Mouse (Mus musculus) right cerebral cortex, postnatal 14 days (tissue): ENCODE data around the gene Ttll3.

Experiments used
- DNase-seq: peaks from one replicate; pipeline ENCODE4 v3.0.0; 2022

Gene Ttll3

GRCm38 (mm10) chr6:113427397-113427796 lies 38.3 kb downstream of the Ttll3 start:
- no peak for DNase-seq

GRCm38 (mm10) chr6:113428006-113428405 lies 38.9 kb downstream of the Ttll3 start:
- no peak for DNase-seq

GRCm38 (mm10) chr6:113429965-113430364 lies 40.9 kb downstream of the Ttll3 start:
- no peak for DNase-seq

GRCm38 (mm10) chr6:113430846-113431245 lies 41.8 kb downstream of the Ttll3 start:
- DNase-seq, result no peak

GRCm38 (mm10) chr6:113431801-113432200 lies 42.7 kb downstream of the Ttll3 start:
- DNase-seq, result no peak

GRCm38 (mm10) chr6:113433661-113434060 lies 44.6 kb downstream of the Ttll3 start:
- DNase-seq, result no peak

- DNase-seq, result no peak
These were observed 45.6 kb downstream of the Ttll3 start for GRCm38 (mm10) chr6:113434691-113435090.

- DNase-seq, result no peak
These were observed 46.7 kb downstream of the Ttll3 start, which contains the start of gene Cidec for GRCm38 (mm10) chr6:113435664-113436205. Cidec (minus strand) TSS chr6:113435760.

GRCm38 (mm10) chr6:113437135-113437534 lies 48.1 kb downstream of the Ttll3 start:
- no peak for DNase-seq

GRCm38 (mm10) chr6:113438721-113439430 lies 49.8 kb downstream of the Ttll3 start:
- no peak for DNase-seq

GRCm38 (mm10) chr6:113440686-113441085 lies 51.6 kb downstream of the Ttll3 start:
- DNase-seq, result no peak

GRCm38 (mm10) chr6:113441147-113441680 lies 52.2 kb downstream of the Ttll3 start:
- peak; percentile 68 for DNase-seq

GRCm38 (mm10) chr6:113442087-113442441 lies 53.0 kb downstream of the Ttll3 start:
- no peak for DNase-seq

GRCm38 (mm10) chr6:113442442-113443090 lies 53.5 kb downstream of the Ttll3 start, which contains the start of gene Jagn1:
Jagn1 (plus strand) TSS chr6:113442569.
- peak; percentile 86 for DNase-seq

GRCm38 (mm10) chr6:113443091-113443490 lies 54.0 kb downstream of the Ttll3 start:
- DNase-seq, result no peak

- DNase-seq, result no peak
These were observed 55.3 kb downstream of the Ttll3 start for GRCm38 (mm10) chr6:113444207-113444965.

GRCm38 (mm10) chr6:113447639-113448038 lies 58.6 kb downstream of the Ttll3 start:
- DNase-seq, result no peak

- DNase-seq, result no peak
These were observed 62.8 kb downstream of the Ttll3 start for GRCm38 (mm10) chr6:113451839-113452238.

GRCm38 (mm10) chr6:113455007-113455406 lies 65.9 kb downstream of the Ttll3 start:
- no peak for DNase-seq

GRCm38 (mm10) chr6:113457952-113458534 lies 69.0 kb downstream of the Ttll3 start, which contains the start of gene Il17re:
Il17re (plus strand) TSS chr6:113458484.
- no peak for DNase-seq

- no peak for DNase-seq
These were observed 69.6 kb downstream of the Ttll3 start for GRCm38 (mm10) chr6:113458635-113459034.

- no peak for DNase-seq
These were observed 75.0 kb downstream of the Ttll3 start for GRCm38 (mm10) chr6:113464040-113464439.
